Mouse (Mus musculus) embryonic fibroblast, embryonic 13.5 days (primary cell): ENCODE results near the gene Tmod3.

Source experiments
- CTCF ChIP-seq: IDR thresholded peaks from 2 replicates; pipeline ENCODE4 v1.5.1; 2011; ENCODE audit warnings: mild to moderate bottlenecking, control low read depth, low read length, moderate library complexity, borderline replicate concordance; ENCODE audit not compliant: insufficient read depth
- POLR2A ChIP-seq: IDR thresholded peaks from 2 replicates; pipeline ENCODE4 v1.6.1; 2011; ENCODE audit warnings: low read depth, mild to moderate bottlenecking, control low read depth, low read length, moderate library complexity

DNA sequence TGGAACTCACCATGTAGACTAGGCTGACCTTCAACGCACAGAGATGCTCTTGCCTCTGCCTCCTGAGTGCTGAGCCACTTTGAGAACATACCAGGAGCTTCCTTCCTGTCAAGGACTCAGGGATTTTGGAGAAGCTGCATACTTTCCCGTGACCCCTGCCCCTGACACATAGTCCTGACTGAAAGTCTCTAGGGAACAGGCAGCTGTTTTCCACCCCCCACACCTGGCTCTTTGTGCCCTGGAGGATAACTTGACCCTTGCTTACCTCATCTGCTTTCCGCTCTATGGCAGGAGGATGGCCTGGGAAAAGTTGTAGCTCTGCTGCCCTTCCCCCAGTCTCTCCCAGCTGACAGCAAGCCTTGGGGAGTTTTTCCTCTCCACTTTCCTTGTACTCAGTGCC is 41.7 kb downstream of the Tmod3 start:
- TF ChIP-seq CTCF (no peak), POLR2A (no peak)
